12 mouse cellular contexts compared by ENCODE assay signal in genomic region chr3:87376195-87377165, GRCm38 (mm10). TPM values are rescaled to one million over a fixed set of nuclear protein-coding genes. Genes with fewer than 3 reads are reported as not detected.
DNase-seq lines count a peak whose midpoint lies in the region; ATAC-seq and TF ChIP-seq lines count a peak whose summit lies in the region.
"Had no signal": no experiment of that assay in that cellular context is flagged by ENCODE, and none has a peak within 500 bp of the region (broad histone marks: within the 10 kb centered on the region; RNA-seq: fewer than 3 reads in every experiment).

Gene Fcrl1 (plus strand): TSS chr3:87376387.

- ATAC-seq in common myeloid progenitor, adult 5-6 weeks (replicated peaks; ENCODE audit: low read depth, poor library complexity, severe bottlenecking): peak; percentile 90

- no peak within 1 kb of the TSS for H3K27ac ChIP-seq in kidney, adult 2 months (ENCODE audit: insufficient read depth, low read depth, low read length)
- no peak within 1 kb of the TSS for H3K27ac ChIP-seq in ES-Bruce4 (ENCODE audit: insufficient read depth, low read length)
- H3K27ac ChIP-seq: embryonic facial prominence, embryonic 13.5 days; neural tube, embryonic 12.5 days had no signal

- TF ChIP-seq EP300 in ES-Bruce4 (IDR thresholded peaks at IDR 0.05; ENCODE audit: insufficient read depth, low read depth, low read length): no peak

- peaks cover 6% of the 10 kb centered on the region for H3K4me1 ChIP-seq in kidney, adult 2 months (ENCODE audit: control insufficient read depth, insufficient read depth, low read length)
- no peaks in the 10 kb centered on the region for H3K4me1 ChIP-seq in ES-Bruce4 (ENCODE audit: control insufficient read depth, insufficient read depth, low read length)
- H3K4me1 ChIP-seq: neural tube, embryonic 12.5 days had no signal

- DNase-seq in kidney, adult 2 months: peak; percentile 7
- DNase-seq in kidney, postnatal 14 days: no peak
- peak; percentile 13 to 65 for DNase-seq in natural killer cell, adult 2 months (ENCODE audit: low spot score in 2 of 2)
- no peak for DNase-seq in frontal cortex, postnatal 14 days (ENCODE audit: low spot score in 2 of 2)
- DNase-seq in embryo, embryonic 11 days: no peak
- no peak for DNase-seq in urinary bladder, postnatal 4 days (ENCODE audit: low spot score in 2 of 2)
- DNase-seq: layer of hippocampus, adult 9-11 months had no signal

- WGBS in kidney, adult 2 months: 76% methylated on average over 18 of the region's 18 CpGs

- no peaks in the 10 kb centered on the region for H3K27me3 ChIP-seq in kidney, adult 2 months (replicated peaks; ENCODE audit: control insufficient read depth, insufficient read depth, low read length)
- H3K27me3 ChIP-seq in ES-Bruce4 (ENCODE audit: control insufficient read depth, insufficient read depth, low read length, poor library complexity, severe bottlenecking): no peaks in the 10 kb centered on the region
- H3K27me3 ChIP-seq: embryonic facial prominence, embryonic 13.5 days; neural tube, embryonic 12.5 days had no signal

- TF ChIP-seq CTCF in kidney, adult 2 months (conservative IDR thresholded peaks at IDR 0.05; ENCODE audit: insufficient read depth, insufficient read length, low read depth, low read length): no peak
- no peak for TF ChIP-seq CTCF in ES-Bruce4 (IDR thresholded peaks at IDR 0.05; ENCODE audit: low read depth, low read length)

- no peak for TF ChIP-seq POLR2A in kidney, adult 2 months (IDR thresholded peaks at IDR 0.05; ENCODE audit: low read depth, low read length)
- no peak for TF ChIP-seq POLR2A in ES-Bruce4 (IDR thresholded peaks at IDR 0.05; ENCODE audit: insufficient read depth, low read length)

- no peaks in the 10 kb centered on the region; the same call in 1 of the 2 replicates for H3K9me3 ChIP-seq in ES-Bruce4 (replicated peaks; ENCODE audit: control insufficient read depth, insufficient read depth, low read length, poor library complexity, severe bottlenecking)
- H3K9me3 ChIP-seq: embryonic facial prominence, embryonic 13.5 days; neural tube, embryonic 12.5 days had no signal

- no peaks in the 10 kb centered on the region for H3K36me3 ChIP-seq in kidney, adult 2 months (ENCODE audit: control insufficient read depth, insufficient read depth, low read length)
- no peaks in the 10 kb centered on the region for H3K36me3 ChIP-seq in ES-Bruce4 (ENCODE audit: control insufficient read depth, insufficient read depth, low read length, poor library complexity, severe bottlenecking)
- H3K36me3 ChIP-seq: embryonic facial prominence, embryonic 13.5 days; neural tube, embryonic 12.5 days had no signal

- H3K9ac ChIP-seq in ES-Bruce4 (ENCODE audit: low read depth, poor library complexity, severe bottlenecking): no peak within 1 kb of the TSS
- H3K9ac ChIP-seq: embryonic facial prominence, embryonic 13.5 days; neural tube, embryonic 12.5 days had no signal

- H3K4me3 ChIP-seq in kidney, adult 2 months (ENCODE audit: insufficient read depth, low read depth, low read length): no peak within 1 kb of the TSS
- H3K4me3 ChIP-seq in ES-Bruce4 (ENCODE audit: low read depth, low read length): peak within 1 kb of the TSS; percentile 14
- H3K4me3 ChIP-seq: embryonic facial prominence, embryonic 13.5 days; neural tube, embryonic 12.5 days had no signal

RNA-seq across cellular contexts. Expression of gene Fcrl1, which starts in this region (rescaled TPM):
- 0.11 and 2.4 TPM in 2 replicates for polyA plus RNA-seq in kidney, adult 2 months (2012; rRNA removed)
- polyA plus RNA-seq in ES-Bruce4 (2011; ENCODE audit: insufficient read depth, insufficient read length, low read depth, missing spikeins): not detected in 2 replicates
- 1.1 and 2.9 TPM in 2 replicates for total RNA-seq in common myeloid progenitor, adult 5-6 weeks (2017)
- polyA plus RNA-seq: C2C12 had no signal

Comparison
In these comparisons a context has a peak if more than half of its experiments do, and no peak if none do; other contexts are left out.
1. DNase-seq: peak in kidney, adult 2 months (single experiment) and natural killer cell, adult 2 months (2 of 2); none in kidney, postnatal 14 days (single experiment), frontal cortex, postnatal 14 days (0 of 2), embryo, embryonic 11 days (single experiment) and urinary bladder, postnatal 4 days (0 of 2).